Mouse (Mus musculus): ENCODE data around the gene Atp8a1. TPM values are rescaled to one million over a fixed set of nuclear protein-coding genes. Genes with fewer than 3 reads are reported as not detected.

Gene Atp8a1
- polyA plus RNA-seq, 1 experiment from 2014 or later = 8.7 TPM

DNA sequence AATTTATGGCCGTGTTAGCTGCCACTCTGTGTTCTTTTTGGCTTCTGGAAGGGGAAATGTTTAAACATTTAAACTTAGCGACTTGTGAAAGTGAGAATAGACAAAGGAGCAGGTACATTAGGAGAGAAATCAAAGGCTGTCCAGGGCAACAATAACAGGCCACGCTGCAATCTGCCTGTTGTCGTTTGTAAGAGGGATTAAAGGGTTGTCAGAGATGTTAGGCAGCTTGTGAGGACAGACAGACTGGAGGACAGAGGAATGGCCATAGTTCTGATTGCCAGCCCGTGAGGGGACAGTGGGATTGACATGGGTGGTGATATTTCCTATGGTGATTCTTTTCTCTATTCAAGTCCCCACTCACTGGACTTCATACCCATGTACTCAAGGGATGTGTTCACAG lies 161.8 kb downstream of the Atp8a1 start:
- Histone ChIP-seq H3K36me3 (ENCODE audit: insufficient read depth, low read length) (no peaks in the 10 kb centered on the region), H3K4me3 (replicated peaks; ENCODE audit: low read depth, low read length) (no peak overlapping the region), H3K4me2 (ENCODE audit: low read length) (no peak overlapping the region), H3K27me3 (ENCODE audit: insufficient read depth, low read length) (no peaks in the 10 kb centered on the region), H3K9ac (ENCODE audit: low read depth, low read length) (no peak overlapping the region), H3K27ac (no peak overlapping the region), H3K4me1 (replicated peaks; ENCODE audit: insufficient read depth, low read length) (no peaks in the 10 kb centered on the region), H3K9me3 (replicated peaks; ENCODE audit: low read length) (no peaks in the 10 kb centered on the region)
- DNase-seq (ENCODE audit: low spot score) (no peak), ATAC-seq (replicated peaks; ENCODE audit: low FRiP score, low read depth) (no peak)
- TF ChIP-seq CTCF (IDR thresholded peaks at IDR 0.05; ENCODE audit: low read depth) = no peak
- 42% methylated on average over 5 of the region's 5 CpGs for WGBS

DNA sequence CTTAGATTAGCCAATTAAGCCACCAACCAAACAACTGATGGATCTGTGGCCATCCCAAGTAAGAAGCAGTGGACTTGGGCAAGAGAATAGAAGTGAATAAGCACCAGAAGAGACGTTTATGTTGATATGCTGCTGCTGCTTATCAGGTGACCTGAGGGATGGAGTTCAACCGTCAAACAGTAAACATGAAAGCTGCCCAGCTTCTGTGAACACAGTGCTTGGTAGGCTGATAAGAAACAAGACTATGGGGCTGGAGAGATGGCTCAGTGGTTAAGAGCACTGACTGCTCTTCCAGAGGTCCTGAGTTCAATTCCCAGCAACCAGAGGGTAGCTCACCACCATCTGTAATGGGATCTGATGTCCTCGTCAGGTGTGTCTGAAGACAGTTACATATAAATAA lies 168.4 kb downstream of the Atp8a1 start:
- no peak overlapping the region for H3K4me2 ChIP-seq (ENCODE audit: low read length)
- H3K4me1 ChIP-seq (replicated peaks; ENCODE audit: insufficient read depth, low read length) = no peaks in the 10 kb centered on the region
- no peaks in the 10 kb centered on the region for H3K36me3 ChIP-seq (ENCODE audit: insufficient read depth, low read length)
- ATAC-seq (replicated peaks; ENCODE audit: low FRiP score, low read depth) = no peak
- no peak for DNase-seq (ENCODE audit: low spot score)
- H3K27ac ChIP-seq = no peak overlapping the region
- H3K9ac ChIP-seq (ENCODE audit: low read depth, low read length) = no peak overlapping the region
- 68% methylated on average over 3 of the region's 3 CpGs for WGBS
- H3K4me3 ChIP-seq (replicated peaks; ENCODE audit: low read depth, low read length) = no peak overlapping the region
- no peak for TF ChIP-seq CTCF (IDR thresholded peaks at IDR 0.05; ENCODE audit: low read depth)
- H3K27me3 ChIP-seq (ENCODE audit: insufficient read depth, low read length) = no peaks in the 10 kb centered on the region
- no peaks in the 10 kb centered on the region for H3K9me3 ChIP-seq (replicated peaks; ENCODE audit: low read length)

DNA sequence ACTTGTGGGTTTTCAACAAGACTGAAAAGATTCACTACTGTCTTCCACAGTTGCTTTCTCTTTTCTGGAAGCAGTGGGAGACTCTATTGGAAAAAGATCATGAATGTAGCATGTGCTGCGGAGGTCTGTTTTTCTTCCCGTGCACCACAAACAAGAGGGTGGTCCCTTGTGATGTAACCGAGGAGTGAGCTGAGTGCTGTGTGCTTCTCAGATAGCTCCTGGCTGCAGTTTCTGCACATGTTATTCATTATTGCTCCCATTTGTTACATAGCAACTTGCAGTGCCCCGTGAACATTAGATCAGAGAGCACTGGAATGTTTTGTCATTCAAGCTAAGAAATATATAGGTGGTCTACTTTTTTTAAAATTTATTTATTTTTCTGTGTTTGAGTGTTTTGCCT lies 174.2 kb downstream of the Atp8a1 start:
- no peaks in the 10 kb centered on the region for H3K9me3 ChIP-seq (replicated peaks; ENCODE audit: low read length)
- no peak overlapping the region for H3K9ac ChIP-seq (ENCODE audit: low read depth, low read length)
- no peak overlapping the region for H3K4me3 ChIP-seq (replicated peaks; ENCODE audit: low read depth, low read length)
- no peaks in the 10 kb centered on the region for H3K27me3 ChIP-seq (ENCODE audit: insufficient read depth, low read length)
- TF ChIP-seq CTCF (IDR thresholded peaks at IDR 0.05; ENCODE audit: low read depth) = no peak
- no peaks in the 10 kb centered on the region for H3K4me1 ChIP-seq (replicated peaks; ENCODE audit: insufficient read depth, low read length)
- 76% methylated on average over 4 of the region's 4 CpGs for whole genome bisulfite sequencing
- H3K4me2 ChIP-seq (ENCODE audit: low read length) = no peak overlapping the region
- DNase-seq (ENCODE audit: low spot score) = no peak
- H3K27ac ChIP-seq = no peak overlapping the region
- H3K36me3 ChIP-seq (ENCODE audit: insufficient read depth, low read length) = no peaks in the 10 kb centered on the region
- no peak for ATAC-seq (replicated peaks; ENCODE audit: low FRiP score, low read depth)

GRCm38 (mm10) chr5:67670158-67670557 lies 177.1 kb downstream of the Atp8a1 start:
- Histone ChIP-seq H3K9me3 (replicated peaks; ENCODE audit: low read length) (no peaks in the 10 kb centered on the region), H3K36me3 (ENCODE audit: insufficient read depth, low read length) (no peaks in the 10 kb centered on the region), H3K9ac (ENCODE audit: low read depth, low read length) (no peak overlapping the region), H3K4me3 (replicated peaks; ENCODE audit: low read depth, low read length) (no peak overlapping the region), H3K4me2 (ENCODE audit: low read length) (no peak overlapping the region), H3K27ac (no peak overlapping the region), H3K27me3 (ENCODE audit: insufficient read depth, low read length) (no peaks in the 10 kb centered on the region), H3K4me1 (replicated peaks; ENCODE audit: insufficient read depth, low read length) (no peaks in the 10 kb centered on the region)
- TF ChIP-seq CTCF (IDR thresholded peaks at IDR 0.05; ENCODE audit: low read depth) = no peak
- DNase-seq (ENCODE audit: low spot score) (no peak), ATAC-seq (replicated peaks; ENCODE audit: low FRiP score, low read depth) (no peak)
- 73% methylated on average over 6 of the region's 6 CpGs for WGBS

- no peak for TF ChIP-seq CTCF (IDR thresholded peaks at IDR 0.05; ENCODE audit: low read depth)
- Histone ChIP-seq H3K4me3 (replicated peaks; ENCODE audit: low read depth, low read length) (no peak overlapping the region), H3K27me3 (ENCODE audit: insufficient read depth, low read length) (no peaks in the 10 kb centered on the region), H3K27ac (no peak overlapping the region), H3K9ac (ENCODE audit: low read depth, low read length) (no peak overlapping the region), H3K4me1 (replicated peaks; ENCODE audit: insufficient read depth, low read length) (no peaks in the 10 kb centered on the region), H3K9me3 (replicated peaks; ENCODE audit: low read length) (no peaks in the 10 kb centered on the region), H3K36me3 (ENCODE audit: insufficient read depth, low read length) (no peaks in the 10 kb centered on the region), H3K4me2 (ENCODE audit: low read length) (peak overlapping the region; percentile 1; the same call in 1 of the 2 replicates)
- DNase-seq (ENCODE audit: low spot score) (peak; percentile 41), ATAC-seq (replicated peaks; ENCODE audit: low FRiP score, low read depth) (no peak)
- WGBS = 45% methylated on average over 13 of the region's 13 CpGs
Measured at GRCm38 (mm10) chr5:67669436-67669896, 177.8 kb downstream of the Atp8a1 start.

- H3K4me1 ChIP-seq (replicated peaks; ENCODE audit: insufficient read depth, low read length) = 0 out of 2 replicates have a peak, but pooled peaks cover 4% of the 10 kb centered on the region
- no peak for ATAC-seq (replicated peaks; ENCODE audit: low FRiP score, low read depth)
- no peak overlapping the region for H3K4me2 ChIP-seq (ENCODE audit: low read length)
Measured at GRCm38 (mm10) chr5:67662715-67663114, 184.5 kb downstream of the Atp8a1 start.

GRCm38 (mm10) chr5:67659864-67660263 lies 187.4 kb downstream of the Atp8a1 start:
- H3K4me2 ChIP-seq (ENCODE audit: low read length) = no peak overlapping the region
- no peaks in the 10 kb centered on the region for H3K27me3 ChIP-seq (ENCODE audit: insufficient read depth, low read length)
- H3K9ac ChIP-seq (ENCODE audit: low read depth, low read length) = no peak overlapping the region
- H3K4me3 ChIP-seq (replicated peaks; ENCODE audit: low read depth, low read length) = no peak overlapping the region
- no peak overlapping the region for H3K27ac ChIP-seq
- WGBS = 92% methylated on average over 9 of the region's 9 CpGs
- no peaks in the 10 kb centered on the region for H3K9me3 ChIP-seq (replicated peaks; ENCODE audit: low read length)
- H3K4me1 ChIP-seq (replicated peaks; ENCODE audit: insufficient read depth, low read length) = 0 out of 2 replicates have a peak, but pooled peaks cover 4% of the 10 kb centered on the region
- H3K36me3 ChIP-seq (ENCODE audit: insufficient read depth, low read length) = no peaks in the 10 kb centered on the region
- ATAC-seq (replicated peaks; ENCODE audit: low FRiP score, low read depth) (no peak), DNase-seq (ENCODE audit: low spot score) (no peak)
- TF ChIP-seq CTCF (IDR thresholded peaks at IDR 0.05; ENCODE audit: low read depth) = no peak

More at GRCm38 (mm10) chr5:67662715-67663114, 184.5 kb downstream of the Atp8a1 start:
- Histone ChIP-seq H3K27ac (no peak overlapping the region), H3K9ac (ENCODE audit: low read depth, low read length) (no peak overlapping the region), H3K4me3 (replicated peaks; ENCODE audit: low read depth, low read length) (no peak overlapping the region), H3K36me3 (ENCODE audit: insufficient read depth, low read length) (no peaks in the 10 kb centered on the region), H3K9me3 (replicated peaks; ENCODE audit: low read length) (no peaks in the 10 kb centered on the region), H3K27me3 (ENCODE audit: insufficient read depth, low read length) (no peaks in the 10 kb centered on the region)
- WGBS = 41% methylated on average over 6 of the region's 6 CpGs
- no peak for TF ChIP-seq CTCF (IDR thresholded peaks at IDR 0.05; ENCODE audit: low read depth)
- peak; percentile 26 for DNase-seq (ENCODE audit: low spot score)
